20 mouse cellular contexts compared by ENCODE assay signal in the genomic region with DNA sequence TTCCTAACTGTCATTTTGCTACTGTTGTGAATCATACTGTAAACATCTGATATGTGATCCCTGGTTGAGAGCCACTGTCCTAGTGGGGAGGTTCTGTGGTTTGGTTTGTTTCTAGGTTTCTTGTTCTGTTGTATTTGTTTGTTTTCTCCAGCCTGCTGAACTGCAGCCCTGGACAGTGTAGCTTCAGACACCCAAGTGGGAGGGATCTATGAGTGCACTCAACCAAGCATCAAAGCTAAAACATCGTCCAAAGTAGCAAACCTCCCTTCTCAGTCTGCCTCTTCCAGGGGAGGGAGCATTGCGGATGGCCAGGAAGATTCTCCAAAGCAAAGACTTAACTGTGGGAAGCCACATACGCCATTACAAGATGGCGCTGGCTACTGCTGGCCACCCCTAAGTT.
"Had no signal": no experiment of that assay in that cellular context is flagged by ENCODE, and none has a peak within 500 bp of the region (broad histone marks: within the 10 kb centered on the region; RNA-seq: fewer than 3 reads in every experiment).

No protein-coding gene starts in this region.

- H3K4me1 ChIP-seq: intestine, embryonic 15.5 days; limb, embryonic 13.5 days; limb, embryonic 15.5 days; liver, embryonic 12.5 days had no signal

- DNase-seq: gastrocnemius, adult 2 months; gastrocnemius, postnatal 10 days; gastrocnemius, postnatal 25 days; heart, postnatal 4 days; kidney, adult 11 months; kidney, adult 9 months; kidney, postnatal 14 days; layer of hippocampus, adult 9-11 months; layer of hippocampus, postnatal 36 days; lung, adult 18-20 months had no signal

- H3K9me3 ChIP-seq: hindbrain, embryonic 13.5 days; hindbrain, embryonic 15.5 days; intestine, embryonic 15.5 days; limb, embryonic 13.5 days; limb, embryonic 15.5 days; liver, embryonic 12.5 days had no signal

- H3K27me3 ChIP-seq: hindbrain, embryonic 13.5 days; hindbrain, embryonic 15.5 days; intestine, embryonic 15.5 days; limb, embryonic 13.5 days; limb, embryonic 15.5 days; liver, embryonic 12.5 days had no signal

- H3K9ac ChIP-seq: hindbrain, embryonic 13.5 days; hindbrain, embryonic 15.5 days; intestine, embryonic 15.5 days; limb, embryonic 13.5 days; limb, embryonic 15.5 days; liver, embryonic 12.5 days; liver, embryonic 14.5 days had no signal

- H3K4me2 ChIP-seq: heart, embryonic 11.5 days; hindbrain, embryonic 13.5 days; hindbrain, embryonic 15.5 days; intestine, embryonic 15.5 days; limb, embryonic 13.5 days; limb, embryonic 15.5 days; liver, embryonic 12.5 days had no signal

- ATAC-seq: hindbrain, postnatal 0 days; intestine, embryonic 15.5 days; liver, embryonic 12.5 days had no signal

- H3K36me3 ChIP-seq: hindbrain, embryonic 13.5 days; hindbrain, embryonic 15.5 days; intestine, embryonic 15.5 days; limb, embryonic 13.5 days; limb, embryonic 15.5 days; liver, embryonic 12.5 days had no signal

- H3K27ac ChIP-seq: gastrocnemius, adult 2 months; heart, adult 2 months; hindbrain, embryonic 13.5 days; hindbrain, embryonic 15.5 days; hindbrain, postnatal 0 days; intestine, embryonic 15.5 days; limb, embryonic 13.5 days; limb, embryonic 15.5 days; liver, embryonic 12.5 days; liver, embryonic 14.5 days had no signal

- H3K4me3 ChIP-seq: gastrocnemius, adult 2 months; heart, adult 2 months; hindbrain, embryonic 13.5 days; hindbrain, embryonic 15.5 days; intestine, embryonic 15.5 days; limb, embryonic 13.5 days; limb, embryonic 15.5 days; liver, embryonic 12.5 days had no signal
